Mouse (Mus musculus) ES-E14 (cell line): ENCODE measurements around the gene Fancg. TPM values are rescaled to one million over a fixed set of nuclear protein-coding genes. Genes with fewer than 3 reads are reported as not detected.

Source experiments
- DNase-seq: peaks from one replicate; pipeline ENCODE4 v3.0.0-alpha.2; 2013; ENCODE audit warnings: low read depth, low spot score
- H3K27ac ChIP-seq: 2 replicates; pipeline ENCODE4 v1.5.1; 2012; ENCODE audit warnings: low read depth, mild to moderate bottlenecking, low read length, moderate library complexity, mixed read lengths; ENCODE audit not compliant: poor library complexity, insufficient read depth, severe bottlenecking
- H3K36me3 ChIP-seq: 2 replicates; pipeline ENCODE4 v1.6.1; 2012; ENCODE audit warnings: mild to moderate bottlenecking, low read length, moderate library complexity, mixed read lengths; ENCODE audit not compliant: control insufficient read depth, poor library complexity, insufficient read depth, severe bottlenecking
- H3K4me1 ChIP-seq, 2 experiments: fragments of 150-350 bp in 1 of 2; sonication (generic) in 1 of 2; 2 replicates each; pipeline ENCODE4 v1.6.1; 2012; ENCODE audit warnings: low read length in 2 of 2, mild to moderate bottlenecking in 1 of 2, mixed read lengths in 1 of 2; ENCODE audit not compliant: control insufficient read depth in 2 of 2, insufficient read depth in 2 of 2, poor library complexity in 1 of 2
- H3K4me3 ChIP-seq, 2 experiments: fragments of 150-350 bp in 1 of 2; sonication (generic) in 1 of 2; 2 replicates each; pipeline ENCODE4 v1.5.1; 2012; ENCODE audit warnings: low read length in 2 of 2, low read depth in 1 of 2, mild to moderate bottlenecking in 1 of 2, mixed read lengths in 1 of 2; ENCODE audit not compliant: insufficient read depth in 1 of 2, poor library complexity in 1 of 2, severe bottlenecking in 1 of 2
- H3K9ac ChIP-seq: 2 replicates; pipeline ENCODE4 v1.6.1; 2012; ENCODE audit warnings: low read depth, mild to moderate bottlenecking, low read length, mixed read lengths; ENCODE audit not compliant: poor library complexity, insufficient read depth, severe bottlenecking
- H3K9me3 ChIP-seq: fragments of 150-350 bp; sonication (generic); 2 replicates; pipeline ENCODE4 v1.6.1; 2012; ENCODE audit warnings: low read depth, mild to moderate bottlenecking, low read length; ENCODE audit not compliant: control insufficient read depth, insufficient read depth
- CHD2 ChIP-seq: IDR thresholded peaks from 2 replicates; pipeline ENCODE4 v1.6.1; 2014; ENCODE audit warnings: mild to moderate bottlenecking, low read depth, low read length, inconsistent platforms
- HCFC1 ChIP-seq: IDR thresholded peaks from 2 replicates; pipeline ENCODE4 v1.6.1; 2012; ENCODE audit warnings: low read length, inconsistent platforms, borderline replicate concordance; ENCODE audit not compliant: insufficient read depth
- MAFK ChIP-seq: IDR thresholded peaks from 2 replicates; pipeline ENCODE4 v1.6.1; 2014; ENCODE audit warnings: mild to moderate bottlenecking, low read depth, low read length, inconsistent platforms; ENCODE audit not compliant: insufficient read depth
- ZC3H11A ChIP-seq: IDR thresholded peaks from 2 replicates; pipeline ENCODE4 v1.6.1; 2012; ENCODE audit warnings: low read depth, mild to moderate bottlenecking, inconsistent platforms, low read length, borderline replicate concordance
- ZNF384 ChIP-seq: IDR thresholded peaks from 2 replicates; pipeline ENCODE4 v1.6.1; 2012; ENCODE audit warnings: low read depth, low read length, inconsistent platforms
- in situ Hi-C, 2 experiments: fragments of 600-800 bp; cut with MboI; formaldehyde crosslinking; loops; one replicate each; pipeline ENCODE4 v1.15.1; 2025; ENCODE audit warnings: low sequenced_read_pairs in 2 of 2, inconsistent platforms in 1 of 2; ENCODE audit not compliant: unreplicated experiment in 2 of 2
- total RNA-seq: library from RNA; depleted of rRNA; stranded (reverse); fragments of 300-350 nt; gene quantifications from 2 replicates; pipeline ENCODE4 v1.2.3, GENCODE M21; 2012

Gene Fancg
- total RNA-seq, 1 experiment, result 13.0 TPM

- H3K9ac ChIP-seq, result no peak overlapping the region
- in situ Hi-C loops, result no loop called here
- peaks cover 16% of the 10 kb centered on the region for H3K36me3 ChIP-seq
- TF ChIP-seq MAFK, result no peak
- no peak for TF ChIP-seq HCFC1
- no peak for TF ChIP-seq ZNF384
- TF ChIP-seq ZC3H11A, result no peak
- no peak for TF ChIP-seq CHD2
- no peak overlapping the region for H3K27ac ChIP-seq
- H3K9me3 ChIP-seq, result no peaks in the 10 kb centered on the region
- no peak for DNase-seq
- H3K4me1 ChIP-seq, result peaks cover 2 to 10% of the 10 kb centered on the region in 2 experiments; a peak in 1 of 4 replicates
- no peak overlapping the region for H3K4me3 ChIP-seq
Observed at GRCm38 (mm10) chr4:43029121-43029520, 18.8 kb upstream of the Fancg start.

DNA sequence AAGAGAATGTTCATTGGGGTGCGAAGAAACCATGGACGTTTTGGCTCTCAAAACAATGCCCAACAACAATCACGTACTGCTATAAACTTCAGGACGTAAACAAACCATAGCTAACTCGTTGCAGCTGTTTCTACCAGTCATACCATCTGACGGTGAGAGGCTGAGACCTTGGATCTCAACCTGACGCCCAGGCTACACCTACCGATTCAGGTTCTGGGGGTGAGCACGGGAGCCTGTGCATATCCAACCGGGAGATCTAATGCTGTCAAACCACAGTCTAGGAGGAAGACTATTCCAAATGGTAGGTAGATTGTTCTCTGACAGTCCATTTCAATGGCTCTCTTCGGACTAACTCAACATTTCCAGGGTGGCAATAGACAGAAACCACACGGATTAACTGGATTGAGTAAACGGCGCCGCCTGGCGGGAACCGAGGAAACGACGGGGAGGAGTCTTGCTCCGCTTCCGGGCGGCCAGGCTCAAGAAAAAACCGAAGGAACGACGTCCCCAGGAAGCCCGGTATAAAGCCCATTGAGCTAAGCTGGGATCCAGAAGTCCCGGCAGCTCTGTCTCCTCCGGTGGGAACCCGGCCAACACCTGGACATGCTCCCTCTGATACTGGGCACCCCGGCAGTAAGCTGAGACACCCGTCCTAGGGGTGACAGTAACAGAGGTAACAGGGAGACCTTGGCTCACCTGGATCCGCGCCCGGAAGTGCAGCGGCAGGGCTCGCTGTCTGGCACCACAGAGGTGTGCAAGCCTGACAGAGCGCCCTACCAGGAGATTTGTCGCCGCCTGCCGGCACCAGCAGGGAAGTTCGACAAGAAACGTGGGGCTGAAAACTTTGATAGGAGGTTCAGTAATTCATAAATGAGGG is 15.0 kb upstream of the Fancg start, which contains the start of gene Pigo:
Gene Pigo (minus strand): TSS at position 736 of the 877 bp plus-strand sequence.
- peak within 1 kb of the TSS; percentile 88 for H3K27ac ChIP-seq
- H3K4me1 ChIP-seq, result peaks cover 2 to 18% of the 10 kb centered on the region in 2 experiments; a peak in 3 of 4 replicates
- H3K4me3 ChIP-seq, result peak within 1 kb of the TSS; percentile 93 to 98
- peak; percentile 93 for DNase-seq
- H3K9me3 ChIP-seq, result no peaks in the 10 kb centered on the region
- in situ Hi-C loops, result no loop called here
- TF ChIP-seq CHD2 (no peak), ZNF384 (peak; percentile 78), MAFK (no peak), HCFC1 (peak; percentile 78)
- H3K9ac ChIP-seq, result peak within 1 kb of the TSS; percentile 93
- H3K36me3 ChIP-seq, result peaks cover 33% of the 10 kb centered on the region

- DNase-seq, result no peak
- H3K27ac ChIP-seq, result no peak overlapping the region
- H3K9me3 ChIP-seq, result no peaks in the 10 kb centered on the region
- in situ Hi-C loops, result no loop called here
- peaks cover 2 to 21% of the 10 kb centered on the region in 2 experiments; a peak in 3 of 4 replicates for H3K4me1 ChIP-seq
- peak overlapping the region; percentile 93 to 98 for H3K4me3 ChIP-seq
- peaks cover 36% of the 10 kb centered on the region for H3K36me3 ChIP-seq
- peak overlapping the region; percentile 72; the same call in 1 of the 2 replicates for H3K9ac ChIP-seq
- no peak for TF ChIP-seq ZNF384
- TF ChIP-seq HCFC1, result no peak
- TF ChIP-seq CHD2, result no peak
- TF ChIP-seq MAFK, result no peak
- TF ChIP-seq ZC3H11A, result no peak
Observed at GRCm38 (mm10) chr4:43024673-43025072, 14.4 kb upstream of the Fancg start.

- Histone ChIP-seq H3K36me3 (peaks cover 40% of the 10 kb centered on the region), H3K9me3 (no peaks in the 10 kb centered on the region), H3K27ac (no peak overlapping the region), H3K4me3 (peak overlapping the region in 1 of 2 experiments; percentile 32; a peak in 1 of 4 replicates), H3K4me1 (peaks cover 2 to 21% of the 10 kb centered on the region in 2 experiments; a peak in 3 of 4 replicates), H3K9ac (peak overlapping the region; percentile 13; the same call in 1 of the 2 replicates)
- TF ChIP-seq CHD2, result no peak
- no peak for TF ChIP-seq ZNF384
- no peak for DNase-seq
- in situ Hi-C loops, result no loop called here
Observed at GRCm38 (mm10) chr4:43021341-43021740, 11.0 kb upstream of the Fancg start.
